Mouse (Mus musculus) kidney, embryonic 14.5 days (tissue): ENCODE data around the gene Fgf8. TPM values are rescaled to one million over a fixed set of nuclear protein-coding genes. Genes with fewer than 3 reads are reported as not detected.

Source experiments
- ATAC-seq: fragments of 200-750 bp; cut with Nextera tagmentation; 2 replicates; pipeline ENCODE4 v1.8.0; 2017; ENCODE audit warnings: moderate number of reproducible peaks, mild to moderate bottlenecking, moderate TSS enrichment, moderate library complexity; ENCODE audit not compliant: low FRiP score, low TSS enrichment
- H3K27ac ChIP-seq: fragments of 300-500 bp; sonication (generic); 2 replicates; pipeline ENCODE4 v1.5.1; 2014; ENCODE audit warnings: low read depth, mild to moderate bottlenecking, low read length, moderate library complexity, mixed read lengths
- H3K27me3 ChIP-seq: fragments of 300-500 bp; sonication (generic); 2 replicates; pipeline ENCODE4 v1.6.1; 2014; ENCODE audit warnings: mild to moderate bottlenecking, low read length; ENCODE audit not compliant: control insufficient read depth, insufficient read depth
- H3K36me3 ChIP-seq: fragments of 300-500 bp; sonication (generic); 2 replicates; pipeline ENCODE4 v1.6.1; 2014; ENCODE audit warnings: low read length, mixed read lengths; ENCODE audit not compliant: control insufficient read depth, insufficient read depth
- H3K4me1 ChIP-seq: fragments of 300-500 bp; sonication (generic); 2 replicates; pipeline ENCODE4 v1.6.1; 2014; ENCODE audit warnings: low read length, mixed read lengths; ENCODE audit not compliant: control insufficient read depth, insufficient read depth
- H3K4me2 ChIP-seq: fragments of 300-500 bp; sonication (generic); replicated peaks from 2 replicates; pipeline ENCODE4 v1.6.1; 2014; ENCODE audit warnings: low read depth, mild to moderate bottlenecking, low read length
- H3K4me3 ChIP-seq: fragments of 300-500 bp; sonication (generic); 2 replicates; pipeline ENCODE4 v1.5.1; 2014; ENCODE audit warnings: mild to moderate bottlenecking, low read length
- H3K9ac ChIP-seq: fragments of 300-500 bp; sonication (generic); 2 replicates; pipeline ENCODE4 v1.6.1; 2014; ENCODE audit warnings: low read depth, mild to moderate bottlenecking, low read length, moderate library complexity
- H3K9me3 ChIP-seq: fragments of 300-500 bp; sonication (generic); 2 replicates; pipeline ENCODE4 v1.6.1; 2016; ENCODE audit warnings: low read length; ENCODE audit not compliant: control insufficient read depth
- WGBS: fragments of 180-500 bp; shearing (Covaris S2); extraction: QIAGEN DNeasy Blood & Tissue Kit; methylation state at CpG from one replicate; pipeline ENCODE4 v1.1.7; 2014; 5-methylcytosine and 5-hydroxymethylcytosine counted together
- polyA plus RNA-seq: library from polyadenylated mRNA; unstranded; fragments of >200 nt; fragmentation: Nextera tagmentation; extraction: Ambion mirVana; gene quantifications from 2 replicates; pipeline ENCODE4 v1.2.1, GENCODE M21; 2014

Gene Fgf8
- polyA plus RNA-seq, 1 experiment from 2014 or later = 25.1 TPM

GRCm38 (mm10) chr19:45743619-45744018 lies 904 bp upstream of the Fgf8 start:
- H3K27ac ChIP-seq = no peak overlapping the region
- 31% methylated on average over 7 of the region's 7 CpGs for WGBS
- no peaks in the 10 kb centered on the region for H3K36me3 ChIP-seq
- H3K9me3 ChIP-seq = no peaks in the 10 kb centered on the region
- H3K4me3 ChIP-seq = peak overlapping the region; percentile 57; the same call in 1 of the 2 replicates
- ATAC-seq = no peak
- H3K9ac ChIP-seq = no peak overlapping the region
- no peak overlapping the region for H3K4me2 ChIP-seq
- peaks cover 33% of the 10 kb centered on the region; the same call in 1 of the 2 replicates for H3K4me1 ChIP-seq
- peaks cover 65% of the 10 kb centered on the region for H3K27me3 ChIP-seq

DNA sequence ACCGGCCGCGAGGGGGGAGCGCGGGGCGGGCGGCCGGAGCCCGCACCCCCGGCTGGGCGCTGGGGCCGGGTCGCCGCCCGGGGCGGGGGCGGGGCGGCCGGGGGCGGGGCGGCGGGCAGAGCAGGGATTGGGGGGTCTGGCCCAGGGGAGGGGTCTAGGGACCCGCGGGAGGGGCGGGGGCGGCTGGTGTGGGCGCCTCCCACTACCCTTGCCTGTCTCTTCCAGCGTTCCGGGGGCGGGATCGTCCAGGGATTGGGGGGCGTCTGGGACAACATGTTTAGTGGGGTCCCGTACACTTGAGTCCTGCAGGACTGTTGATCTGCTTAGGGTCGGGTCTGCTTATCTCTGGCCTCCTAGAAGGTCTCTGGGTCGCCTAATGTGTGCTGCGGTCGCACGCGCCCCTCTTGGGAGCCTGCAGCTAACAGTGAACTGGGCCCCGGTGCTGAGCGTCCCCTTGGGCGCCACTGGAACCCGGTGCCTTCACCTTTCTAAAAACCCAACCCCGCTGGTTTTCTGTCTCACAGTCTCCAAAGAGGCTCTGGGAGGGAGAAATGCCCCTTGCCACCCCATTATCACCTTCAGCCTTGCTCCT lies 365 bp upstream of the Fgf8 start:
- peak overlapping the region; percentile 51 for H3K9ac ChIP-seq

DNA sequence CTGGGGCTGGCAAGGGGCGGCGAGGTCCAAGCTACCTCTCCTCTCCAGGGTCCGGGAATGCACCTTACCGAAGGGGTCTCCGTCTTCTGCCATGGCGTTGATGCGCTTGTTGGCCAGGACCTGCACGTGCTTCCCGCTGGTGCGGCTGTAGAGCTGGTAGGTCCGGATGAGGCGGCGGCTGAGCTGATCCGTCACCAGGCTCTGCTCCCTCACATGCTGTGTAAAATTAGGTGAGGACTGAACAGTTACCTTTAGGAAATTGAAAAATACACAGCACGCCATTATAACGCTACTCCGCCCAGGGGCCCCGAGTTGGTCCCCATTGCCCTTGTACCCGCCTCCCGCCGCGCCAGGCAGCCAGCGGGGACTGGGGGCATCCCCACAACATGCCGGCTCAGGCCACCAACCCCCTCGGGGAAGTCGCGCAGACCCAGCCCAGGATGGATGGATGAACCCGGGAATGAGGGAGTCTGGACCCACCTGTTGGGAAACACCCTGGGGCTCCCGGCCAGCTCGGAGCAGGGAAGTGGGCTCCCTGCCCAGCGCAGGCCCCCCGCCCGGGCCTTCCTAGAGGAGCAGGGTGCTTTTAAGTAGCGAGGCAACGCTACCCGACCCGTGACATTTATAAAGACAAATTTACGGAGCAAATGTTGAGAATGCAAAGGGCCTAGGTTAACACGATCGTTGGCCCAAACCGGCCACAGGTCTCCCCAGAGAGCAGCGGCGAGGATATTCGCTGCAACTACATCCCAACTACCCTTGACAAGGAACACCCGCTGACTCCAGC lies 1.1 kb downstream of the Fgf8 start:
- H3K9me3 ChIP-seq = no peaks in the 10 kb centered on the region
- H3K36me3 ChIP-seq = no peaks in the 10 kb centered on the region
- no peak overlapping the region for H3K27ac ChIP-seq
- peaks cover 32% of the 10 kb centered on the region for H3K4me1 ChIP-seq
- H3K27me3 ChIP-seq = peaks cover 84% of the 10 kb centered on the region
- H3K4me3 ChIP-seq = peak overlapping the region; percentile 57
- peak overlapping the region; percentile 94 for H3K4me2 ChIP-seq
- ATAC-seq = no peak
- peak overlapping the region; percentile 23; the same call in 1 of the 2 replicates for H3K9ac ChIP-seq
- WGBS = 1% methylated on average over 45 of the region's 45 CpGs

More for the DNA sequence above, 365 bp upstream of the Fgf8 start:
- Histone ChIP-seq H3K27me3 (peaks cover 70% of the 10 kb centered on the region), H3K36me3 (no peaks in the 10 kb centered on the region), H3K4me2 (peak overlapping the region; percentile 94), H3K9me3 (no peaks in the 10 kb centered on the region), H3K4me1 (peaks cover 28% of the 10 kb centered on the region; the same call in 1 of the 2 replicates), H3K4me3 (peak overlapping the region; percentile 57), H3K27ac (no peak overlapping the region)
- WGBS = 4% methylated on average over 28 of the region's 44 CpGs
- ATAC-seq = no peak

- no peak for ATAC-seq
- H3K4me3 ChIP-seq = peak overlapping the region; percentile 57
- no peak overlapping the region for H3K27ac ChIP-seq
- peaks cover 85% of the 10 kb centered on the region for H3K27me3 ChIP-seq
- H3K4me2 ChIP-seq = peak overlapping the region; percentile 94
- no peak overlapping the region for H3K9ac ChIP-seq
- no peaks in the 10 kb centered on the region for H3K36me3 ChIP-seq
- no peaks in the 10 kb centered on the region for H3K9me3 ChIP-seq
- WGBS = 11% methylated on average over 7 of the region's 7 CpGs
- H3K4me1 ChIP-seq = peaks cover 29% of the 10 kb centered on the region
These were observed 1.9 kb downstream of the Fgf8 start for GRCm38 (mm10) chr19:45740817-45741216.

DNA sequence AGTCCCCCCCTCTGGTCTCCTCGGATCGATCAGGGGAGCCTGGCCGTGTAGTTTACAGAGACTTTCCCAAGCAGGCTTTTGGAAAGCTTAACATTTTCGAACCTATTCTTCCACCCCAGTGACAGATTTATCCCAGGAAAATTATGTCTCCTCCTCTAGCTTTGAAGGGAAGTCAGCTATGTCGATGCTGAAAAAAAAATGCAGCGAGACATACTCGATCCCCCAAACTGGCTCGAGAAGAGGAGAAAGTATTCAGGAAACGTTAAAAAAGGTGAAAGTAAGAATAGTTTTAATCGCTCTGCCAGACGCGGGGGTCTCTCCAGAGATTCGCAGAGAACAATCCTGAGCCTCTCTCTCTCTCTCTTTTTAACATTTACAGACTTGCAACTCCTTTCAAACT lies 2.5 kb downstream of the Fgf8 start:
- no peak for ATAC-seq
- Histone ChIP-seq H3K4me1 (peaks cover 24% of the 10 kb centered on the region), H3K36me3 (no peaks in the 10 kb centered on the region), H3K4me3 (no peak overlapping the region), H3K27ac (no peak overlapping the region), H3K27me3 (peaks cover 88% of the 10 kb centered on the region), H3K4me2 (no peak overlapping the region; the same call in 1 of the 2 replicates), H3K9ac (no peak overlapping the region), H3K9me3 (no peaks in the 10 kb centered on the region)
- WGBS = 11% methylated on average over 13 of the region's 13 CpGs

DNA sequence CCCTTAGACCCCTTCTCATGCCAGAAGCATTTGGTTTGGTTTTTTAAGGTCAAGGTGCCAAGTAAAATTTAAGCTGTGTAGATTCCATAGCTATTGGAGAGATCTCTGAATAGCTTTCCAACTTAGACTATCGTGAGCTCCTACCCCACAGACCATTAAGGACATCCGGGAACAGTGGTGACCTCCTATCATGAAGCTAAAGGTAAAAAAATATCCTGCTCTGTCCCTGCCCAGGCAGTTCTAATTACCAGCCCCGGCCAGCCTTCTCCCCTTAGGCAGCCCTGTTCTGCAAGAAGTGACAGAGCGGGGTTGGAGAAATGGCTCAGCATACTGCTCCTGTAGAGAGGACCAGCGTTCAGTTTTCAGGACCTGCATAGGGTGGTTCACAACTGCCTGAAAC lies 4.2 kb downstream of the Fgf8 start:
- Histone ChIP-seq H3K27ac (no peak overlapping the region), H3K9ac (no peak overlapping the region), H3K4me2 (no peak overlapping the region), H3K9me3 (no peaks in the 10 kb centered on the region), H3K27me3 (peaks cover 86% of the 10 kb centered on the region), H3K4me3 (no peak overlapping the region), H3K36me3 (no peaks in the 10 kb centered on the region), H3K4me1 (peaks cover 26% of the 10 kb centered on the region)
- 50% methylated on average over 5 of the region's 5 CpGs for WGBS
- no peak for ATAC-seq

GRCm38 (mm10) chr19:45737846-45738484 lies 4.8 kb downstream of the Fgf8 start:
- no peak for ATAC-seq
- Histone ChIP-seq H3K9ac (no peak overlapping the region), H3K4me3 (no peak overlapping the region), H3K4me1 (peaks cover 26% of the 10 kb centered on the region), H3K36me3 (no peaks in the 10 kb centered on the region), H3K9me3 (no peaks in the 10 kb centered on the region), H3K27me3 (peaks cover 86% of the 10 kb centered on the region), H3K27ac (no peak overlapping the region), H3K4me2 (no peak overlapping the region)
- 77% methylated on average over 10 of the region's 10 CpGs for WGBS

DNA sequence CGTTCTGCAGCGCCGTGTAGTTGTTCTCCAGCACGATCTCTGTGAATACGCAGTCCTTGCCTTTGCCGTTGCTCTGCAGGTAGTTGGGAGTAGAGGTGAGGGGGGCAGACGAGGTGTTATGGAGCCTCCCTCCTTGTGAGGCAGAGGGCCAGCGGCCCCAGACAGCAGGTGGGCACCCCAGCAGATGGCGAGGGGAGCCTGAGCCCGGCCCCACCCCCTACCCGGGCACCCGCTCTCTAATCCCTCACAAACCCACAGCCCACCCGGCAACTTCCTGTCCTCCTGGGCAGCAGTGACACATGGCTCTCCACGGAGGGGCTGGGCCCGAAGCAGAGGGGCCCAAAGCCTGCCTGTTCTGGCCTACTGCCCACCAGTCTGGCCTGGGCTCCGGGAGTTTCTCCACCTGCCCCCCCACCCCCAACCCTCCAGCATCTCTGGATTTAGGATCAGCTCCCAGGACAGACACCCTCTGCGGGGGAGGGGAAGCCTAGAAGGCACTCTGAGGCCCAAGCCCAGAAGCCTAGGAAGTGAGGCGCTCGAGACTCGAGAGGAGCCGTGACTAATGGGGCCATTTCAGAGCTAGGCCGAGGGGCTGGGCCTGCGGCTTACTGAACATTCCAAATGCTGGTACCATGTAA lies 5.4 kb downstream of the Fgf8 start:
- Histone ChIP-seq H3K27ac (no peak overlapping the region), H3K4me2 (peak overlapping the region; percentile 44), H3K9me3 (no peaks in the 10 kb centered on the region), H3K9ac (peak overlapping the region; percentile 28; the same call in 1 of the 2 replicates), H3K27me3 (peaks cover 85% of the 10 kb centered on the region), H3K4me1 (peaks cover 26% of the 10 kb centered on the region), H3K4me3 (peak overlapping the region; percentile 22), H3K36me3 (no peaks in the 10 kb centered on the region)
- 11% methylated on average over 23 of the region's 23 CpGs for WGBS
- peak; percentile 18 for ATAC-seq
